Mouse (Mus musculus) spleen, adult 10 weeks (tissue): ENCODE measurements around the gene Fam171a2. TPM values are rescaled to one million over a fixed set of nuclear protein-coding genes. Genes with fewer than 3 reads are reported as not detected.

Experiments
- polyA plus RNA-seq: library from polyadenylated mRNA; stranded (reverse); fragments of 350-450 nt; fragmentation: Illumina TruSeq; extraction: RNeasy Lipid Tissue Mini Kit (QIAGEN cat#74804); gene quantifications from one replicate; pipeline ENCODE4 v1.2.3, GENCODE M21; 2015; ENCODE audit warnings: low replicate concordance; ENCODE audit not compliant: insufficient read depth

The Fam171a2 gene
- polyA plus RNA-seq = not detected

DNA sequence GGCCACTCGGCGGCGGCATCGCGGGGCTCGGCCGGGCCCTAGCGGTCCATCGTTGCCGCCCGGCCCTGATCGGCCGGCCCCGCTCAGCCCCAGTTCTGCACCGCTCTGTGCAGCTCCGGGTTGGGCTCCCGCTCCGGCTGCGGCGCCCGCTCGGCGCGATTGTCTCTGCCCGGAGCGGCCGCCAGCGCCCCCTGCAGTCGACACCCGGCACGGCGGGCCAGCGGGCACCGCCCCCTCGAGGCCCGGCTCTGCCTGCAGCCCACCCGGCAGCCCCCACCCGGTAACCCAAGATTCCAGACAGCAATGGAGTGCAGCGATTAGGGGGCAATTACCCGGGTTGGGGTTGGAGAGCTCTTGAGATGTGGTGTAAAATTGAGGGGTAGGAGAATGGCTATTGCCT, at the start of gene Fam171a2:
Fam171a2 (minus strand) TSS at position 186 of the 400 bp plus-strand sequence.

DNA sequence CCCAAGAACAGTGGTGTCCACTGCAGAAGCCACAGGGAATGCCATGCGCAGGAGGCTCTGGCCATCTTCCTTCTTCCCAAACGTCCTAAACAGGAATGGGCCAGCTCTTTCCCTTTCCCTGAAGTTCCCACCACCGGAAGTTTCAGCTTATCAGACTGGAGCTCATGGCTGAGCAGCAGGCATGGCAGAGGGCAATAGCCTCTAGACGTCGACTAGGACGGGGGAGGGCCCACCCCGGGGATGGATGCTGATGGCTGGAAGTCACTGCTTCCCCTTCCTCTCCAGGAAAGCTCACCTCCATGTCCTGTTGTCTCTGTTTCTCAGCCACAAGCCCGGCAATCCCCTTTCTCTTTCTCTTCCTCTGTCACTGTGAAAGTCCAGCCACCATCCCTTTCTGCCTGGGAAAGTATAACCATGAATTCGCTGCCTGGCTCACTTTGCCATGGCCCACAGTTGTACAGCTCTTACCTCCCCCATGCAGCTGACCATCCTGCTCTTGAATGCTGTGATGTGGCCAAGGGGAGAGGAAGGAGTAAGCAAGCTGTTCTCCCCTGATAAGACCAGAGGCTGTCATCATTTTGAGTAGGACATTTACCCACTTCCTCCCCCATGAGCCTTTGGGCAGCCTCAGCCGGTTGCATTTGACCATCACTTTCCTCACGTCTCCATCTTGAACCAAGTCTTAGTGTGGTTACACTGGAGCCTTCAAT, 22.3 kb upstream of the Fam171a2 start, which contains the start of gene Itga2b:
Itga2b (minus strand) TSS at position 475 of the 710 bp plus-strand sequence.

GRCm38 (mm10) chr11:102430121-102431017, 17.1 kb downstream of the Fam171a2 start, which contains the start of gene Grn:
Grn (plus strand) TSS chr11:102430315.

DNA sequence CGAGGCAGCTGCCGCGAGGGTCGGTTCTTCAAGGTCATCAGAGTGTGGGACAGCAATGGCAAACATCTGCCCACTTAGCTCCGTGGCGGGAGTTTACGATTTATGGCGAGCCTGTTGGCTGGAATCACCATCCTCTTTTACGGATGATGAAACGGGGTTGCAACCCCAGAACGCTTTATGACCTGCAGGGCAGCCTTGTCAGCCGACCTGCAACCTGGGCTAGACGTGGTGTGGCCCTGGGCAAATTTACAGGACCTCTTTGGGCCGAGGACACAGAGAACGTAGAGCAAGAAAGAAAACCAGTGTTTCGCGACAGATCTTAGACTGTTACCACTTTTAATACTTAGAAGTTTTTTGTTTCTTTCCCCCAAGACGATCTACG, 39.7 kb downstream of the Fam171a2 start, which contains the start of gene Slc25a39:
Slc25a39 (minus strand) TSS at position 113 of the 382 bp plus-strand sequence.

DNA sequence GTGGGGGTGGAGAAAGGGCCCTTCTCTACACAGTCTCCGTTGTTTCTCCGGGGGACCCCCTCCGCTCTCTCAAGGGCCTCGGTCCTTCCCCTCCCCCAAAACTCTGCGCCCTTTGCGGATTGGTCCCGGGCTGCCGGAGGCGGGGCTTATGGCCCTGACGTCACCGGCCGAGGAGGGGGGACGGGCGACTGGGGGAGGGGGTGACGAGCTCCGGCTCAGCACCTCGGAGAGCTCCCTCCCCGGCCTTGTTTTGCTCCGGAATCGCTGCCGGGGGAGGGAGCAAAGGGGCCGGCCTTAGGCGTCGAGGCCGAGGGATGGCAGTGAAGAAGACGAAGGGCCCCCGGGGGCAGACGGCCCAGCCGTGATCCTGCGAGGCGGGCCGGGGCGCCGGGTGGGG, 54.2 kb downstream of the Fam171a2 start, which contains the start of gene Rundc3a:
Rundc3a (plus strand) TSS at position 166 of the 397 bp plus-strand sequence.

Other genes starting within 250 kb of the Fam171a2 start
- gene Hdac5, start 217.5 kb downstream of the Fam171a2 start, polyA plus RNA-seq = 17.0 TPM
- 1.2 TPM for gene BC030867, start 198.8 kb downstream of the Fam171a2 start, polyA plus RNA-seq
- not detected for gene Asb16, start 178.9 kb downstream of the Fam171a2 start, polyA plus RNA-seq
- 24.4 TPM for gene Tmub2, start 162.8 kb downstream of the Fam171a2 start, polyA plus RNA-seq
- 36.7 TPM for gene Atxn7l3, start 151.1 kb downstream of the Fam171a2 start, polyA plus RNA-seq
- gene Ubtf, start 127.9 kb downstream of the Fam171a2 start, polyA plus RNA-seq = 81.7 TPM
- 79.8 TPM for gene Slc4a1, start 81.5 kb downstream of the Fam171a2 start, polyA plus RNA-seq
- 1.4 TPM for gene Rundc3a, start 54.3 kb downstream of the Fam171a2 start, polyA plus RNA-seq
- 60.0 TPM for gene Slc25a39, start 39.7 kb downstream of the Fam171a2 start, polyA plus RNA-seq
- gene Grn, start 17.4 kb downstream of the Fam171a2 start, polyA plus RNA-seq = 109 TPM
- gene Itga2b, start 22.4 kb upstream of the Fam171a2 start, polyA plus RNA-seq = 4.6 TPM
- 37.0 TPM for gene Gpatch8, start 108.7 kb upstream of the Fam171a2 start, polyA plus RNA-seq
- gene Gm11627, start 131.8 kb upstream of the Fam171a2 start, polyA plus RNA-seq = 1.6 TPM
- 0.61 TPM for gene Fzd2, start 156.7 kb upstream of the Fam171a2 start, polyA plus RNA-seq
- not detected for gene Meioc, start 216.0 kb upstream of the Fam171a2 start, polyA plus RNA-seq